Mouse (Mus musculus) intestine, embryonic 14.5 days (tissue): ENCODE measurements at regions not wholly inside any gene's neighbourhood (a gene's known extent, or its start where the extent isn't known, plus 50 kb on each side); places are given as distances from the start of the nearest gene placed in this dataset.
A peak's percentile ranks its signal among the peaks of the same experiment; 100 is the strongest.

Source experiments
- ATAC-seq: fragments of 200-750 bp; cut with Nextera tagmentation; replicated peaks from 2 replicates; pipeline ENCODE4 v1.8.0; 2017; ENCODE audit warnings: low read depth, moderate number of reproducible peaks, moderate TSS enrichment, moderate library complexity; ENCODE audit not compliant: low FRiP score, low TSS enrichment
- DNase-seq: peaks from one replicate; pipeline ENCODE4 v3.0.0-alpha.2; 2018; ENCODE audit warnings: low spot score
- H3K27ac ChIP-seq: fragments of 300-500 bp; sonication (generic); 2 replicates; pipeline ENCODE4 v1.5.1; 2014; ENCODE audit warnings: low read depth, mild to moderate bottlenecking, control low read depth
- H3K27me3 ChIP-seq: fragments of 300-500 bp; sonication (generic); replicated peaks from 2 replicates; pipeline ENCODE4 v1.6.1; 2014; ENCODE audit warnings: low read length, control low read depth; ENCODE audit not compliant: control insufficient read depth, insufficient read depth
- H3K36me3 ChIP-seq: fragments of 300-500 bp; sonication (generic); 2 replicates; pipeline ENCODE4 v1.6.1; 2014; ENCODE audit warnings: low read length, control low read depth; ENCODE audit not compliant: control insufficient read depth, insufficient read depth
- H3K4me1 ChIP-seq: fragments of 300-500 bp; sonication (generic); replicated peaks from 2 replicates; pipeline ENCODE4 v1.6.1; 2014; ENCODE audit warnings: low read length, control low read depth, mixed read lengths; ENCODE audit not compliant: control insufficient read depth, insufficient read depth
- H3K4me2 ChIP-seq: fragments of 300-500 bp; sonication (generic); 2 replicates; pipeline ENCODE4 v1.6.1; 2014; ENCODE audit warnings: low read length
- H3K4me3 ChIP-seq: fragments of 300-500 bp; sonication (generic); 2 replicates; pipeline ENCODE4 v1.5.1; 2014; ENCODE audit warnings: low read depth, low read length, control low read depth, mixed read lengths
- H3K9ac ChIP-seq: fragments of 300-500 bp; sonication (generic); 2 replicates; pipeline ENCODE4 v1.6.1; 2014; ENCODE audit warnings: mild to moderate bottlenecking, low read length
- H3K9me3 ChIP-seq: fragments of 300-500 bp; sonication (generic); 2 replicates; pipeline ENCODE4 v1.6.1; 2016; ENCODE audit warnings: low read length, control low read depth; ENCODE audit not compliant: control insufficient read depth
- WGBS: fragments of 180-500 bp; shearing (Covaris S2); extraction: QIAGEN DNeasy Blood & Tissue Kit; methylation state at CpG from one replicate; pipeline ENCODE4 v1.1.7; 2014; 5-methylcytosine and 5-hydroxymethylcytosine counted together

DNA sequence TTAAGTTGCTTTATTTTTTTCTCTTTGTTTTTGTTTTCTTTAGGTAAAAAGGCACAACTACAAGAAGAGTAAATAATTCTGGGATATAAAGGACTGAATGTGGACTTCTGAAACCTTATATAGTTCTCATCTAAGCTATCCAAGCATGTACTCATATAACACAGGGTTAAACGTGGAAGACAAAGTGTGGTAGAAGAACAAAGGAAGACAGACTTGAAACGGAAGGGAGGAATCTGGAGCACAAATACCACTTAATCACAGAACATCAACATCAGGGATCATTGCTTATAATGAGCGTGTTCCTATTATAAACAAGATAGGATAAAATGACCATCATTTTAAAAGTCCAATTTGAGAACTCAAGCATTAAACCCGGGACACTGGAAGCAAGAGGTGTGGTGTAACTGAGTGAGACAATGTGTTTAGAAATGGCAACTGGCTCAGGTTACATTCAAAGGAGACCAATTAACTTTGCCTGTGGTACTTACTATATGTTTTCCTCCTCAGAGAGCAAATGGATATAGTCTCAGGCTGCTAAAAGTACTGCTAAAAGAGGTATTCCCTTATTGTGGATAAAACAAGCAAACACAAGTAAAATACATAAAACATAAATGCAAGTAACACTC, 96.1 kb upstream of the Hdgfl1 start:
- ATAC-seq (no peak), DNase-seq (no peak)
- Histone ChIP-seq H3K27me3 (no peaks in the 10 kb centered on the region), H3K4me3 (no peak overlapping the region), H3K4me1 (no peaks in the 10 kb centered on the region), H3K36me3 (no peaks in the 10 kb centered on the region), H3K9me3 (no peaks in the 10 kb centered on the region), H3K27ac (no peak overlapping the region), H3K9ac (no peak overlapping the region), H3K4me2 (no peak overlapping the region)
- WGBS, result 40% methylated on average over 4 of the region's 4 CpGs

DNA sequence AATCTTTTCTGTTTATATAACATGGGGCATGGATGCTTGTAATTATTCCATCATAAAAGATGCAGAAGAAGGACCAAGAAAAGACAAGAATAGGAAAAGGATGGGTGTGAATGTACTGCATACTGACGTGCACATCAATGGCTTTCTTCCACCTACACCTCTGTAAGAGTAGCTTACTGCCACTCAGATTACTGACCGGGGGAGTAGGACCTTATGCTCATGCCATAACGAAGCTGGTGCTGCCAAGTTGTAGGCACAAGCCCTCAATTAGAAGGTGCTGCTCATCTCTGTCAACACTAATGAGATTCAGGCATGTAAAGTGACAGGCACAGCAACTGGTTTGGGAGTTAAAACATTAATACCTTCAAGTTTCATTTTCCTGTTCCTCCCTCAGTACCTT, 97.8 kb upstream of the Hdgfl1 start:
- H3K36me3 ChIP-seq, result no peaks in the 10 kb centered on the region
- no peak overlapping the region for H3K9ac ChIP-seq
- H3K4me1 ChIP-seq, result no peaks in the 10 kb centered on the region
- no peaks in the 10 kb centered on the region for H3K27me3 ChIP-seq
- 85% methylated on average over 3 of the region's 3 CpGs for WGBS
- H3K27ac ChIP-seq, result no peak overlapping the region
- no peak overlapping the region for H3K4me2 ChIP-seq
- H3K9me3 ChIP-seq, result no peaks in the 10 kb centered on the region
- H3K4me3 ChIP-seq, result no peak overlapping the region
- ATAC-seq (no peak), DNase-seq (no peak)

GRCm38 (mm10) chr13:26916477-26916876, 140.9 kb upstream of the Prl start:
- no peak overlapping the region for H3K4me2 ChIP-seq
- no peaks in the 10 kb centered on the region for H3K27me3 ChIP-seq
- no peak overlapping the region for H3K9ac ChIP-seq
- ATAC-seq, result no peak
- no peak overlapping the region for H3K4me3 ChIP-seq
- H3K36me3 ChIP-seq, result no peaks in the 10 kb centered on the region
- no peak for DNase-seq
- H3K27ac ChIP-seq, result no peak overlapping the region
- H3K9me3 ChIP-seq, result no peaks in the 10 kb centered on the region
- H3K4me1 ChIP-seq, result no peaks in the 10 kb centered on the region
- 68% methylated on average over 7 of the region's 7 CpGs for WGBS

- H3K27me3 ChIP-seq, result no peaks in the 10 kb centered on the region
These were observed 124.5 kb upstream of the Prl start for GRCm38 (mm10) chr13:26932695-26933438.

DNA sequence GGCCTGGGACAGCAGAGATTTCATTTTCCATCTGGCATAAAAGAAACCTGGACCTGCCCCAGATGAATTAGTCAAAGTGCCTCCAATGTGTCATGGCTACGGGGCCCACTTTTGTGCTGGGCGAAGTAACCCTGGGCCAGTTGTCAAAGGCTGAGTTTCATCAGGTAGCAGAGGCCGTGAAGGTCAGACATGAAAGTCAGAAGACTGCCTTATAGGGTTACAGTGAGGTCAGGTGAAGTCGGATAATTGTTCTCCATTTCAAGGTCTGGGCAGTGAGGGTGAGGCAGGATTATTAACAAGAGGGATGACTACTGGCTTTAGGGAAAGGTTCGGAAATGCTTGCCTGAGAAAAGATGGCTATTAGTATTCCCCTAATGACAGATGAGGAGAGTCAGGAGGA, 123.5 kb upstream of the Prl start:
- Histone ChIP-seq H3K36me3 (no peaks in the 10 kb centered on the region), H3K27me3 (no peaks in the 10 kb centered on the region), H3K4me3 (no peak overlapping the region), H3K9me3 (no peaks in the 10 kb centered on the region), H3K4me1 (0 out of 2 replicates have a peak, but pooled peaks cover 7% of the 10 kb centered on the region), H3K27ac (no peak overlapping the region), H3K9ac (no peak overlapping the region), H3K4me2 (no peak overlapping the region)
- no peak for ATAC-seq
- 43% methylated on average over 5 of the region's 5 CpGs for WGBS
- peak; percentile 50 for DNase-seq

More at GRCm38 (mm10) chr13:26932695-26933438, 124.5 kb upstream of the Prl start:
- Histone ChIP-seq H3K4me3 (no peak overlapping the region), H3K36me3 (no peaks in the 10 kb centered on the region), H3K27ac (peak overlapping the region; percentile 51; the same call in 1 of the 2 replicates), H3K9me3 (no peaks in the 10 kb centered on the region), H3K9ac (no peak overlapping the region), H3K4me2 (no peak overlapping the region), H3K4me1 (0 out of 2 replicates have a peak, but pooled peaks cover 7% of the 10 kb centered on the region)
- peak; percentile 77 for ATAC-seq
- DNase-seq, result peak; percentile 52
- WGBS, result 4% methylated on average over 4 of the region's 4 CpGs

- Histone ChIP-seq H3K27me3 (no peaks in the 10 kb centered on the region), H3K4me3 (no peak overlapping the region), H3K9me3 (no peaks in the 10 kb centered on the region), H3K36me3 (no peaks in the 10 kb centered on the region), H3K27ac (no peak overlapping the region), H3K4me1 (no peaks in the 10 kb centered on the region), H3K9ac (no peak overlapping the region), H3K4me2 (no peak overlapping the region)
- DNase-seq (no peak), ATAC-seq (no peak)
These were observed 116.9 kb upstream of the Prl start for GRCm38 (mm10) chr13:26940436-26940835.

GRCm38 (mm10) chr13:26944487-26944886, 112.9 kb upstream of the Prl start:
- Histone ChIP-seq H3K27me3 (no peaks in the 10 kb centered on the region), H3K4me3 (no peak overlapping the region), H3K9me3 (no peaks in the 10 kb centered on the region), H3K27ac (no peak overlapping the region), H3K4me2 (no peak overlapping the region), H3K4me1 (no peaks in the 10 kb centered on the region), H3K36me3 (no peaks in the 10 kb centered on the region), H3K9ac (no peak overlapping the region)
- DNase-seq (no peak), ATAC-seq (no peak)
- WGBS, result 91% methylated on average over 3 of the region's 3 CpGs

DNA sequence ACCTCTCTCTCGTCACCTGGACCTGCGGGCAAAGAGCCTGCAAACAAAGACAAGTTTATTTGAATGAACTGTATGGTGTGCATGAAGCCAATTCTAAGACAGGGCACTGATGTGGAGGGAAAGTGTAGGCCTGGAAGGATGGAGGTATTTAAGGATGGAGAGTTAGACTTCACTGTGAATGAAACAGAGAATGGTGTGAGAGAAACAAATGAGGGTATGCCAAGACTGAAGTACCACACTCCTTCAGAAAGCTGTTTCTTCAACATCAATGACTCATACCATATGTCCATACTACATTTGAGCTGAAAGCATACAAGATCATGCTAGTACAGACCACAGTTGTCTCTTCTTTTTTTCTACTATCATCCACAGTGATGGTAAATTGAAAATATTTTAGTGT, 105.9 kb upstream of the Prl start:
- no peak overlapping the region for H3K4me3 ChIP-seq
- ATAC-seq, result no peak
- no peak for DNase-seq
- WGBS, result 93% methylated on average over 2 of the region's 2 CpGs
- no peaks in the 10 kb centered on the region for H3K9me3 ChIP-seq
- no peaks in the 10 kb centered on the region for H3K36me3 ChIP-seq
- no peaks in the 10 kb centered on the region for H3K4me1 ChIP-seq
- no peaks in the 10 kb centered on the region for H3K27me3 ChIP-seq
- H3K9ac ChIP-seq, result no peak overlapping the region
- H3K4me2 ChIP-seq, result no peak overlapping the region
- no peak overlapping the region for H3K27ac ChIP-seq

- DNase-seq (no peak), ATAC-seq (no peak)
- H3K9ac ChIP-seq, result no peak overlapping the region
- no peak overlapping the region for H3K27ac ChIP-seq
- WGBS, result 82% methylated on average over 2 of the region's 2 CpGs
- no peaks in the 10 kb centered on the region for H3K4me1 ChIP-seq
- no peaks in the 10 kb centered on the region for H3K9me3 ChIP-seq
- no peak overlapping the region for H3K4me2 ChIP-seq
- no peaks in the 10 kb centered on the region for H3K36me3 ChIP-seq
- no peaks in the 10 kb centered on the region for H3K27me3 ChIP-seq
- H3K4me3 ChIP-seq, result no peak overlapping the region
These were observed 103.5 kb upstream of the Prl start for GRCm38 (mm10) chr13:26953834-26954233.
